Mouse (Mus musculus) frontal cortex, postnatal 25 days (tissue): ENCODE results near the gene Gm10320.

ENCODE experiments used
- DNase-seq, 2 experiments: peaks; one replicate each; pipeline ENCODE4 v3.0.0; 2022; ENCODE audit warnings: low spot score in 2 of 2

The Gm10320 gene

GRCm38 (mm10) chr13:98469916-98470315 lies 21.9 kb downstream of the Gm10320 start:
- DNase-seq: no peak

DNA sequence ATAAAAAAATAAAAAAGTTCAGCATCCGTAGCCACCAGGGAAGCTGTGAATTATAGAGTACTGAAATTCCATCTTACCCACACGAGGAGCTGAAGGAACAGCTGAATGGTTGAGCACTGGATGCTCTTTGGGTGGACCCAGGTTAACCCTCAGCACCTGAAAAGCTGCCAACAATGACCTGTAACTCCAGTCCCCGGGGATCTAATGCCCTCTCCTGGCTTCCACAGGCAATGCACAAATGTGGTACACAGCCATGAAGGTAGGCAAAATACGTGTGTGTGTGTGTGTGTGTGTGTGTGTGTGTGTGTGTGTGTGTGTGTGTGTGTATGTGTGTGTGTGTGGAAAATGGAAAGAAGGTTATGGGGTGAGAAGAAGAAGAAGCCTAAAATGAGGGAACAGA lies 30.3 kb downstream of the Gm10320 start:
- no peak for DNase-seq

DNA sequence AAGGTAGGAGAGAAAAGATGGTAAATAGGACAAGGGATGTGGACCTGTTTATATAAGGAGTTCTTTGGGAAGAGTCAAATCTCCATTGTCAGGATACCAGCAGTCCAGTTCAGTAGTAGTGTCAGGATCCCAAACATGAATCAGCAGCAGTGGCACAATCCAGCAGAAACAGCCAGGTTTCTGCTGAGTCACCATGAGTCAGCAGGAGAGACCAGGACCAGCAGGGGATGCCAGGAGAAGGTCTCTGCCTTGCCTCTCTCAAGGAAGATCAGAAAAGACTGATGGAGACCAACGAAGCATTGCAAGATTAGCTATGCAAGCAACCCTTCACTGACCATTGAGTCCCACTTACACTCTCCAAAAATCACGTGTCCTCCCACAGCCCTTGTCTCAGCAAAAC lies 35.4 kb downstream of the Gm10320 start:
- no peak for DNase-seq

GRCm38 (mm10) chr13:98455646-98456045 lies 36.2 kb downstream of the Gm10320 start:
- no peak for DNase-seq

GRCm38 (mm10) chr13:98454224-98454967 lies 37.4 kb downstream of the Gm10320 start:
- no peak for DNase-seq

DNA sequence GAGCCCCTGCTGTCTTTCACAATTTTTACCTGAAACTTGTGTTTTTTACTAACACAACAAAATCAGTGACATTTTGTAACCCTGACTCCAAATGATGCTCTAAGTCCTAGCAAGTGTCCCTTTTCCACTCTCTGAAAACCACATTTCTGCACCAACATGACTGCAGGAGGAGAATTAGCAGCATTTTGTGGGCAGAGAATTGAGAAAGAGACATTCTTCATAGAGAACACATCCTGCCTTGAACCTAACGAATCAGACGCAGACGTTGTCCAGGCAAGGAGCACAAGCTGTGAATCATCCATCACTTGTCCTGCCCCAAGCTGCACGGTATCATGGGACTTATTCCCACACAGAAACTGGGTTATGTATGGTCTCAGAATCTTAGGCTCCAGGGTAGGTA lies 38.7 kb downstream of the Gm10320 start:
- no peak for DNase-seq

- DNase-seq: no peak
Observed at GRCm38 (mm10) chr13:98448696-98449095, 43.1 kb downstream of the Gm10320 start.

DNA sequence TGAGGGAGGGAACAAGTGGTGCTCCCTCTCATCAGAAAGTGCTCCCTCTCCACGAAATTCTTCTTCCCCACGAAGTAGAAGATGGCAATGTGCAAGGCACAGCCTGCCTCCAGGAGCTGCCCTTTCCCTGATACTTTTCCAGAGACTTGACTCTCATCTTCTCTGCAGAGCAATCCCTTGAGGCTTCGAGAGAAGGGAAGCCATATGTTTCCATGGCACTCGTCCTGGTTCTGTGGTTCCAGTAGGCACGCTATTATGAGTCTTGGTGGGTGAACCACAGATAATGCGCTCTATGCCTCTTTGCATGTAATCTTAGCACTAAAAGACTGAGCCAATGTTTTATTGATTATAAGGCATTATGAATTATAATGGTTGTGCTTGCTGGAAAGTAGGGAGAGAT lies 44.1 kb downstream of the Gm10320 start:
- DNase-seq: no peak

DNA sequence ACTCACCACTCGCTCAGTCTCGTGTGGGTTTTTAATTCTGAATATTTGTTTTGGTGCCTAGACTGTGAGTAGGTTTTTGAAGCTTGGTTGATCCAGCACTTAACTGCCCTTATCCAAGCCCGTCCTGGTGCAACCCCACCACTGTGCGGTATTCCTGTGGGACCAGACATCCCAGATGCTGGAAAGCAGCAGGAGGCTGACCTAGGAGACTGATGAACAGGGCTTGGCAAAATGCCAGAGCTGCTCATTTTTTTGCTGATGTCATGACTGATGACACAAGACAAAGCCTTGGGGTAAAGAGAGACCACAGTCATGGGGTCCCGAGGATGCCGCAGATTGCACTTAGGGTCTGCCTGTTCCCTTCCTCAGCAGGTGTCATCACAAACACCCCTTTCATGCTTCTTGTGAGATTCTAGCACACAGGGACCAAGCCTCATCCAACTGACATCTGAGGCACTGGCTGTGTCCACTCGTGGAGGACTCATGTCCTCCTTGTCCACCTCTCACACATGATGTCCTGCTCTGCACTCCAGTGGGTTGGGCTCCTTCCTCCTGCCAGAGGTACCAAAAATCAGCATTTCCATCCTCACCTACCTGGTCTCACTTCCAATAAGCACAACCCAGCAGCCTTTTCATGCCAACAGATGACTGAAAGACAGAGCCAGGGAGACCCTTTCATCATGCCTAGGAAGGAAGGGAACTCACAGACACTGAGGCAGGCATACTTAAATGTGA lies 46.2 kb downstream of the Gm10320 start:
- DNase-seq: no peak

- DNase-seq: no peak
Observed at GRCm38 (mm10) chr13:98441001-98441400, 50.8 kb downstream of the Gm10320 start.

DNA sequence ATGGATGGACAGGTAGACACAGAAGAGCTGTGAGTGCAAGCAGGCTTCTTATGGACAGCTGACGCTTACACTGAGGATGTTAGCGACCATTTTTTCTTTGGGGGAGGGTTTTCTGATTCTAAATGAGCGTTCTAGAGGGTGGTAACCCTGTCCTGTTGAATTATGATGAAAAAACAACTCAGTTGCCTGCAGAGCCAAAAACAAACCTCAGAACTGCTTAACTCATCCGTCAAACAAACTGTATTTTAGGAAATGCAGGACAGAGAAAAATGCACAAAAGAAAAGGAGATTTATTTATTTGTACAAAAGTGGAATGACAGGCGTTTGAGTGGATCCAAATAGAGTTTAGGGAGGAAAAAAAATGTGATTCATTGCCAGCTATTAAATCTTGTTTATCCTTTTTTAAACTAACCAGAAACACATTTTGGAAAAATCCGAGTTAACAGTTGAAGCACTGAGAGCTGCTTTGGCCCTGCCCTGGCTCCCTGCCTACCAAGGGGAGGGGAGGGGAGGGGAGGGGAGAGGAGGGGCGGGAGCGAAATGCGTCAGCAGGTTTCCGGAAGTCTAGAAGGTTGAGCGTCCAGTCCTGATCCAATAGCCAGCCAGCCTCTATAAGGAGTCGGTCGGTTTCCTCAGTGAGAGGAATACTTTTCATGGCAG lies 51.4 kb downstream of the Gm10320 start:
- DNase-seq: no peak
